Mouse (Mus musculus) monocyte, adult 5-6 weeks (primary cell): ENCODE data around the gene Gm49369. TPM values are rescaled to one million over a fixed set of nuclear protein-coding genes. Genes with fewer than 3 reads are reported as not detected.

Experiments used
- ATAC-seq: fragments of 153-309, 156-312 bp; replicated peaks from 2 replicates; pipeline ENCODE4 v1.8.0; 2017; ENCODE audit warnings: mild to moderate bottlenecking; ENCODE audit not compliant: low TSS enrichment, insufficient number of reproducible peaks, severe bottlenecking, poor library complexity, low FRiP score
- total RNA-seq: library from RNA; stranded (forward); fragments of 200-1000, 200-491, 200-594 nt; gene quantifications from 3 replicates; pipeline ENCODE4 v1.2.3, GENCODE M21; 2017

Gene Gm49369
- total RNA-seq, 1 experiment from 2014 or later, result 290 TPM

DNA sequence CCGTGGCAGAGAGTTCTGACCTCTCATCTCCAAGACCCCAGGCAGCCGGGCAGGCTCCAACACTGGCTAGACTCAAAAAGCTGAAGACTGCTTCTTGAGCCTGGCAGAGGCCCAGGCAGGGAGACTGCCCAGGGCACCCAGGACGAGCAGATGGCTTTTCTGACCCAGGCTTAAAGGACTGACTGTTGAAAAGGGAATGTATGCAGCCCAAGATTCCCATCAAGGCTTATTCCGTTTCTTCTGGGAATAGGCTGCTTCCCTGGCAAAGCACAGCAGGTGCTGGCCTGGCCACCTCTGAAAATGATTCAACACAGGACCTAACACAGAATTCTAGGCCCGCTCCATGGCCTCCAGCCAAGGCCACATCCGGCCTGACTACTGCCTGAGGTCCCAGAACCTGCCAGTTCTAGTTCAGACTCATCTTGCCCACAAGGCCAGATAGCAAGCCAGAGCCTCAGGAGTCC is 7.2 kb downstream of the Gm49369 start:
- ATAC-seq, result no peak

GRCm38 (mm10) chr7:142374413-142375015 is 8.0 kb downstream of the Gm49369 start:
- ATAC-seq, result no peak

DNA sequence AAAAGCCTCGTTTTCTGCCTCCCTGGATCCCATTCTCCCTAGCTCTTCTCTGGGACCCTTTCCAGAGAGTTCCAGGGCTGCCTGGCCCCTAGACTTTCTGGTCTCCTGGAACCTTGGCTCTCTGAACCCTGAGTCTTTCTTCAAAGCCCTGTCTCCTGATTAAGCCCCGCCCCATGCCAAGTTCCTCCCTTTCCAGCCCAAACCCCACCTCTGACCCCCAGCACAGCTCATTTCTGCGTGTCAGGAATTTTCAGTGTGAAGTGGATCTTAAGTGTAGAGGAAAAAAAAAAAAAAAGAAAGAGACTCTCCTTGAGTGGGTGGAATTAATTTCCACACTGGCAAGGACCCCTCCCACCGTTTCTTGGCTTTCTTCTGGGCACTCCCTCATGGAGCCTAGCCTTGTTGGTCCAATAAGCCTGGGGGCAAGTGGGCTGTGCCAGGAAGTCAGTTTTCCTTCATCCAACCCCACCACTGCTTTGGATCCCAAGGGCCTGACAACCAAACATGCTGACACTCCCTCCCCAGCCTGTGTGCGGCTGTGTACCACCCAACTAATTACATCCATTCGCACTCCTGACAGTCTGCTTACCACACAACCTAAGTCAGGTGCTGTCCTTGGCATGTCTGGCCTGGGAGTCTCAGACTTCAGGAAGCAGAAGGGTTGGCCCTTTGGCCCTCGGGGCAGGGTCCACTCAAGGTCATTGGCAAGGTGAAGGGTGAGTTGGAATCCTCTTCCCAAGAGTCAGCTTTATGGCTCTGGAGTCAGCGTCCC is 8.6 kb downstream of the Gm49369 start, which contains the start of gene Ifitm10:
Gene Ifitm10 (minus strand): TSS at position 113 of the 772 bp plus-strand sequence.
- ATAC-seq, result no peak

DNA sequence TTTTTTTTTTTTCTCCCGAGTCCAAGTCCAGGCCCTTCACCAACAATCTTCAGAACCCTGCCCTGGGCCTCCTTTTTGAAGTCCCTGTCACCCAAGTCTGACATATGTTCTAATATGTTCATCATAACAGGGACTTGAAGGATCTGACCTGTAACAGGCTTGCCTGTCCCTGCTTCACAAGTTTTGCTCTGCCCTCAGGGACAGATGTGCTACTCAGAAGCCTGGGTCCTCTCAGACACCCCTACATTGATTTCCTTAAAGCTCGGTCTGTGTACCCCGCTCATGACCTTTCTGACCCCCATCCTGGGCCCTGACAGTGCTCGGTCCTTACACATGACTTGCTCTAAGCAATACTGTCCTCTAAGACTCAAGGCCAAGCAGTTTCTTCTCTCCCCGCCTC is 9.4 kb downstream of the Gm49369 start:
- no peak for ATAC-seq

DNA sequence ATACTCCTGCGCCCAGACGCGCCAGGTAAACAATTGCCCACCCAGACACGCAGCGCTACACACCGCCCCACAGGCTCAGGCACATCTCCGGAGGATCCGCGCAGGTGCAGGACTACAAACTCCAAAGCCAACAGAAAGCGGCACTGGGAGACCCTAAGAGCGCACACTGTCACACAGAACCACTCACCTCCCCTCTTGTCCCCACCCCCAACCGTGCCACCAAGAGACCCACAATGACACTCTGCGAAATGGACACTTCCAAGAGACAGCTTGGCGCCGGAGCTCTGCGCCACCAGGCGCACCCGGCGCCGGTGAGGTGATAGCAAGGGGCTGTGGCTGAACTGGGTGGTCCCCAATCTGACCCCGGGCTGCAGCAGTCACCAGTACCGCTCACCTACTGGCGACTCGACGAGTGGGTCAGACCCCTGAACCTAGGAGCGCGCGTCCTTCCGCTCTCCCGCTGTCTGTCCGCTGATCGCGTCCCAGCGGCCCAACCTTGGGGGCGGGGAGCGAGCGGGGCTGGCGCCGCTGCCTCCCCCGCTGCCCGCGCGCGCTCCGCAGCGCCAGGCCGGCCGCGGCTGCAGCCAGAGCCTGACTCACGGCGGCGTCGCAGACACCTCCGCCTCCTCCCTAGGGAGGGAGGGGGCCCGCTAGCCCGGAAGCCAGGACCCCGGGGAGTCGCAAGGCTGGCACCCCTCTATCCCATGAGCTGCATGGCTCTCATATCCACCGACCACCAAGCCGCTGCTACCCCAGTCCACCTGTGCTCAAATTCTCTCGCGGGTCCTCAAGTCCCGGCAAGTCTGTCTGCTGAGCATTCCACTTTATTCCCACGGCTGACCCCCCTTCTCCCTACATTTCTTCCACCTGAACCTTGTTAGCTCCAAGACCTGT is 10.5 kb downstream of the Gm49369 start:
- ATAC-seq, result no peak

GRCm38 (mm10) chr7:142371398-142371767 is 11.1 kb downstream of the Gm49369 start:
- no peak for ATAC-seq

GRCm38 (mm10) chr7:142370937-142371336 is 11.5 kb downstream of the Gm49369 start:
- no peak for ATAC-seq

GRCm38 (mm10) chr7:142369820-142370219 is 12.6 kb downstream of the Gm49369 start:
- no peak for ATAC-seq

- ATAC-seq, result no peak
Observed at GRCm38 (mm10) chr7:142368856-142369255, 13.6 kb downstream of the Gm49369 start.

GRCm38 (mm10) chr7:142363107-142363506 is 19.4 kb downstream of the Gm49369 start:
- no peak for ATAC-seq

DNA sequence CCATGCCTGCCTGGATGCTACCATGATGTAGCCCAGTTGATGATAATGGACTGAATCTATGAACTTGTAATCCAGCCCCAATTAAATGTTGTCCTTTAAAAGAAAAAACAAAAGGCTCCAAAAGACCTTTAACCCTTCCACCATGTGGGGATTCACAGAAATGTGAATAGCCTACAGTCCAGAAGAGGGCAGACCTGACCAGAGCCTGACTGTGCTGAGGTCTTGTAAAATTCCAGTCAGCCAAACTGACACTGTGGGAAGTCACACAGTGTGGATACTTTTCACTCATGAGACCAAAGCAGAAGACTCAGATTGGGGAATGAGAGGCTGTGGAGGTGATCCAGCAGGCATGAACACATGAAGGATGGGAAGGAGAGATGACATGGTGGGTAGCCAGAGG is 21.7 kb downstream of the Gm49369 start:
- no peak for ATAC-seq

DNA sequence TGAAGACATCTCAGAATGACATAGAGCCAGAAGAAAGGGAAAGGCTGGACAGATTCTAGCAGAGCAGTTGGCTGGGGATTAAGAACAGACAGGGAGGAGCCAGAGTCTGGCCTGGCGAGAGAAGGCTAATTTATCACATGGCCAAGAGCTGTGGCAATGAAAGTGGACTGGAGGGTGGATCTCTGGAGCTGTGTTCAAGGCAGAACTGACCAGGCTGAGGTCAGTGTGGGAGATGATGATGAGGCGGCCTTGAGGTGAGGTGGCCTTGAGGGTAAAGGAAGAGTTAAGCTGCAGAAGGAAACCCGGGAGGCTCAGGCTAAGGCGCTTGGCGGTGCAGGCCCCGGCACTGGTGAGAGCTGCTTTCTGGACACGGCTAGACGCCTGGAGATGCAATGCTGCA is 23.3 kb downstream of the Gm49369 start:
- no peak for ATAC-seq

- no peak for ATAC-seq
Observed at GRCm38 (mm10) chr7:142357566-142357965, 24.9 kb downstream of the Gm49369 start.

DNA sequence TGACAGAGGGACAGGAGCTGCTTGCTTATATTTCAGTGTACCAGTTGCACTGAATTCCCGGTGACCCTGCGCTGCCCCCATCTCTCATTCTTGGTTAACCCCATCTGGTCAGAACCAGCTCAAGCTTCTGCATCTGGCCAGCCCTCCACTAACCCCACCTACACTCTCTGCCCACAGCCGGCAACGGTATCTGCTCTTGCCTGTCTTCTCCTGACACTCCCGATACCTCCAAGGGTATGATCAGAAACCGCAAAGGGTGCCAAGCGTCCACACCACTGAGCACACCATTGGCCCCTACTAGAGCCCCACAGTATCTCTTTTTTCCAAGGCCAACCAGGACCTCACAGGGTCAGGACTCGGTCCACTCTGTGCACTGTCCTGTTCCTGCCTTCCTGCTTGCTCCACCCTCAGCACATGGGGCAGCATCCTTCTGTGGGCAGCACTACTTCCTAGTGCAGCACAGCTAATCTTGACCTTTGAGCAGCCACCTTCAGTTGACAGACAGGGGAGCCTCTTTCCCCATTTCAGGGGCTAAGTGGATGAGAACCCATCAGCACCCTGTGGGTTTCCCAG is 27.7 kb downstream of the Gm49369 start:
- ATAC-seq, result no peak

- peak; percentile 85 for ATAC-seq
Observed at GRCm38 (mm10) chr7:142353854-142354253, 28.6 kb downstream of the Gm49369 start.

- ATAC-seq, result no peak
Observed at GRCm38 (mm10) chr7:142351569-142351968, 30.9 kb downstream of the Gm49369 start.

DNA sequence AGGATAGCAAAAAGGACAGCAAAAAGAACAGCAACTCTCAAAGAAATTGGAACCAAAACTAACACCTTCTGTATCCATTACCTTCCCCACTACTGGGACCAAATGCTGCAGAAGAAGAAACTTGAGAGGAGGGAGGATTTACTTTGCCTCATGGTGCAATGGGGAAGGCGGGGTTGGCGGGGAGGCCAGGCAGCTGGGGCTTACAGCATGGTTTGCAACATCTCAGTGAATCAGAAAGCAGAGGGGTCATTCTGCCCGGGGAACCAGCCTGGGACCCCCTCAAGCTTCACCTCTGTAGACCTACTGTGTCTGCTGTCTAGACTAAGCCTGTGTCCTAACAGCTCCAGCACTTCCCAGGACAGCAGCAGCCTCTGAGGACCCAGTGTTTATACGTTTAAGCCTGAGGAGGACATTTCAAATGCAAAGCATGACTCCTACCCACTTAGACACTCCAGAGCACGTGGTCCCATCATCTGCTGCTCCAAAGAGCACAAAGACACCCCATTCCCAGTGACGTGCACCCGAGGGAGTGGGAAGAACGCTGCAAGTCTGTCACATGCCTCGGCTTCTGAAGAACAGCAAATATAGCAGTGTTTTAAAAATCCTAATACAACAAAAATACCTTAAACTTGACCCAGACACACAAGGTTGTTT is 33.0 kb downstream of the Gm49369 start:
- no peak for ATAC-seq

GRCm38 (mm10) chr7:142347542-142347941 is 34.9 kb downstream of the Gm49369 start:
- no peak for ATAC-seq
